Mouse (Mus musculus) adipocyte (in vitro differentiated cells): Measurements from ENCODE around the gene Cxcl3.
"Not testable (repeated sequence)": the region's sequence is repeated elsewhere in the genome, so short reads cannot be mapped to it uniquely, and the experiment has no call there.

Experiments
- DNase-seq: peaks from one replicate; pipeline ENCODE4 v3.0.0-alpha.2; 2016; ENCODE audit warnings: low spot score

Gene Cxcl3

GRCm38 (mm10) chr5:90790074-90790502, 4.2 kb downstream of the Cxcl3 start:
- peak; percentile 45 for DNase-seq

GRCm38 (mm10) chr5:90794195-90794625, 8.3 kb downstream of the Cxcl3 start, which contains the start of gene Cxcl15:
Cxcl15 (plus strand) TSS chr5:90794534.
- no peak for DNase-seq

DNA sequence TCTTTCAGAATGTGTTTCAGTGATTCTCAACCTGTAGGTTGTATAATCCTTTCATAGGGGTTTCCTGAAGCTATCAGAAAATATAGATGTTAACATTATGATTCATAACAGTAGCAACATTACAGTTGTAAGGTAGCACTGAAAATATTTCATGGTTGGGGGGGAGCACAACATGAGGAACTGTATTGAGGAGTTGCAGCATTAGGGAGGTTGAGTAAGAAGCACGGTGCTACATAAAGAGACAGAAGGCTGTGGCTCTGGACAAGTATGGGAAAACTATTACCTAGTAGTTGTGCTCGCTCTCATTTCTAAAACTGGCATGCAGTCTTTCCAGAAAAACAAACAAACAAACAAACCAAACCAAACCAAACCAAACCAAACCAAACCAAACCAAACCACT, 9.5 kb downstream of the Cxcl3 start:
- not testable (repeated sequence) for DNase-seq

GRCm38 (mm10) chr5:90804574-90804973, 18.7 kb downstream of the Cxcl3 start:
- DNase-seq = peak; percentile 33

GRCm38 (mm10) chr5:90806050-90806449, 20.1 kb downstream of the Cxcl3 start:
- peak; percentile 40 for DNase-seq

DNA sequence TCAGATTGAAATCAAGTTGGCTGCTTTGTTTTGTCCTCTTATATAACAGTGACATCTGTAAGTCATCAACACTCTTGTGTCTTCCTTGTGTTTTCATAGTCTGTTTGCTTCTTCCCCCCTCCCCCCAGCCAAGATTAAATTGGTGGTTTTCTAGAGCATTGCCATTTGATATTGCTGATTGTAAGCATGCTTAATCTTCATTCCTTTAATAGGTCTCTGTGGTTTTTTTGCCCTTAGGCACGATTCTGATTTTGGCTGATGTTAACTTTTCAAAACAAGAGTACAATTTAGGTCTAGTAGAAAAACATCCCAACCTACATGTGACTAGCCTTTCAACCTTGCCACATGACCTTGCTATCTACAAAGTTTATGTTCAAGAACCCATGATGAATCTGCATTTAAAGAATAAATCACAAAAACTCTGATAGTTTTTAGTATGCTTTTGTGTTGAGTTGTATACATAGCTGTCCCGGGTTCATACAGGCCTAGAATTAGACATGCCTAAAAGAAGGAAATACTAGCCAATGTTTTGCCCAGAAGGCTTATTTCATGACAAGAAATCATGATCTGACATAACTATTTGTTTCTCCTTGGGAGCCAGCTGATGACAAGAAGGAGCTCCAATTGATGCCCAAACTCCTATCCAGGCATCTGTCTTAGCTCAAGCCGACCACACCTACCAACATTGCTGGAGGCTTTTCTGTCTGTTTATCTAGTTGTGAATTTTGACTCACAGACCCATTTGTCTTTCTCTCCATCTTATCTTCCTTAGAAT, 21.5 kb downstream of the Cxcl3 start:
- DNase-seq = peak; percentile 47

DNA sequence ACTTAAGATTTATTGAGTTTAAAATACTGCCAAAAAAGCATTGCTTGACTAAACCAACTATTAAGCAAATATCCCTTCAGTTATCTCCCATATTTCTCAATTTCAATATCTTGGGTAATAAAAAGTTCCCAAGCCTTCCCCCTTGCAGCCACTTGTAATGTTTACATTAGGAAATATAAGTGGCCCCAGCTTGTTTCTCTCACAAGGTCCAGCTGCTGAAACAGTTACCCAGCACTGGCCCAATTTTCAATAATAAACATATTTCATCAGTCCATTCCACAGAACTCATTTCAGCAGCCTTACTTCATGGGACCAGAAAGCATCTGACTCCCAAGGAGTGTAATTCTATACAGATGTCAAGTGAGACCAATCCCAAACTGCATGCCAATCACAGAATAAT, 33.9 kb downstream of the Cxcl3 start:
- peak; percentile 78 for DNase-seq

DNA sequence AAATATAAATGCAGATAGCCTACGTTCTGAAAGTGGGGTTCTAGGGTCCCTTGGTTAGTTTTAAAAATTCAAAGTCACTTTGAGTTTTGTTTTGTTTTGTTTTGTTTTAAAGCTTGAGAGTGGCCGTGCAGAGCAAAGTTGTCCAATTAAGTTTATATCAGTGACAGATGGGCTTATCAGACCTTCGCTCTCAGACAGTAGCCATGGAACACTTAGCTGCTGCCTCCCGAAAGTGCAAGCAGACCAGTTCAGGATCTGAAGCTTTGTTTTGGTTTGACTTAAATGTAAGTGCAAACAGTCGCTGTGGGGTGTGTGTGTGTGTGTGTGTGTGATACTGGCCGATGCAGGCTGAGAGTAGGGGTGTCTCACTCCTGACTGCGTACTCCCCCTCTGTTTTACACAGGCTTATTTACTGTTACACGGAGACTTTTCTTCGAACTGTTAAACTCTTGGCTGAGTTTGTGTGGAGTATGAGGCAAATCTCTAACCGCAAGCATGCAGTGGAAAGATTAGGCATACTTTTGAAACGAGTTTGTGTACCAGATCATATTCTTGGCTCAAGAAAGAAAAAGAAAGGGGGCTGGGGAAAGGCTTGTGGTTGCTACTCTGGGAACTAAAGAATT, 46.4 kb downstream of the Cxcl3 start:
- DNase-seq = peak; percentile 86

- no peak for DNase-seq
These were observed 47.0 kb downstream of the Cxcl3 start for GRCm38 (mm10) chr5:90832768-90833388.

DNA sequence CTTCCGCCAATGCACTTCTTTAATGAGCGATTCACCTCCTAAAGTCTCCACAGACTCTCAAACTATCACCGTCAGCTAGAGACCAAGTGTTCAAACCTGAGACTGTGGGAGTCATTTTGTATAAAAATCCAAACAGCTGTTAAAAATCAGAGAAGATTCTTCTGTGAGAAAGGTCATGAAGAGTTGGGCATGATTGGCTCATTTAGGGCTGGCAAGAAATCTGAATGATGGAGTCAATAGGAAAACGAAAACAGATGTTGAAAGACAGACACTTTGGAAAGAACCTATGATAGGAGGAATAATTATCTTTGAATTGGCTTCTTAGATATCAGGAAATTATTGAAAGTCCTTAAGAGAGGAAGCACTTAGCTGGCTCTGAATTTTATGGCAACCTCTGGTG, 48.5 kb downstream of the Cxcl3 start:
- peak; percentile 77 for DNase-seq

- DNase-seq = no peak
These were observed 52.7 kb downstream of the Cxcl3 start for GRCm38 (mm10) chr5:90838582-90838981.
